Mouse (Mus musculus) liver, embryonic 13.5 days (tissue): ENCODE measurements around the gene Gm11060. TPM values are rescaled to one million over a fixed set of nuclear protein-coding genes. Genes with fewer than 3 reads are reported as not detected.

Source experiments
- ATAC-seq: fragments of 200-750 bp; cut with Nextera tagmentation; 2 replicates; pipeline ENCODE4 v1.8.0; 2017; ENCODE audit warnings: low read depth, mild to moderate bottlenecking, moderate number of reproducible peaks, moderate library complexity
- DNase-seq: peaks from one replicate; pipeline ENCODE4 v3.0.0; 2022
- H3K27ac ChIP-seq: fragments of 300-500 bp; sonication (generic); 2 replicates; pipeline ENCODE4 v1.5.1; 2015; ENCODE audit warnings: moderate library complexity, mild to moderate bottlenecking, inconsistent platforms
- H3K27me3 ChIP-seq: fragments of 300-500 bp; sonication (generic); 2 replicates; pipeline ENCODE4 v1.6.1; 2015; ENCODE audit warnings: mild to moderate bottlenecking, inconsistent platforms
- H3K36me3 ChIP-seq: fragments of 300-500 bp; sonication (generic); 2 replicates; pipeline ENCODE4 v1.6.1; 2015; ENCODE audit warnings: mild to moderate bottlenecking, inconsistent platforms
- H3K4me1 ChIP-seq: fragments of 300-500 bp; sonication (generic); replicated peaks from 2 replicates; pipeline ENCODE4 v1.6.1; 2015; ENCODE audit warnings: inconsistent platforms
- H3K4me2 ChIP-seq: fragments of 300-500 bp; sonication (generic); 2 replicates; pipeline ENCODE4 v1.6.1; 2015; ENCODE audit warnings: inconsistent platforms, mild to moderate bottlenecking, moderate library complexity
- H3K4me3 ChIP-seq: fragments of 300-500 bp; sonication (generic); replicated peaks from 2 replicates; pipeline ENCODE4 v1.5.1; 2015; ENCODE audit warnings: mild to moderate bottlenecking, inconsistent platforms
- H3K9ac ChIP-seq: fragments of 300-500 bp; sonication (generic); 2 replicates; pipeline ENCODE4 v1.6.1; 2015; ENCODE audit warnings: mild to moderate bottlenecking, inconsistent platforms
- H3K9me3 ChIP-seq: fragments of 300-500 bp; sonication (generic); replicated peaks from 2 replicates; pipeline ENCODE4 v1.6.1; 2016; ENCODE audit warnings: inconsistent platforms
- WGBS: fragments of 180-500 bp; shearing (Covaris S2); methylation state at CpG from one replicate; pipeline ENCODE4 v1.1.7; 2015; ENCODE audit not compliant: insufficient replicate concordance; 5-methylcytosine and 5-hydroxymethylcytosine counted together
- polyA plus RNA-seq: library from polyadenylated mRNA; unstranded; fragments of >200 nt; fragmentation: Nextera tagmentation; extraction: Ambion mirVana; gene quantifications from 2 replicates; pipeline ENCODE4 v1.2.1, GENCODE M21; 2015

The Gm11060 gene
- polyA plus RNA-seq, 1 experiment from 2014 or later, result not detected

DNA sequence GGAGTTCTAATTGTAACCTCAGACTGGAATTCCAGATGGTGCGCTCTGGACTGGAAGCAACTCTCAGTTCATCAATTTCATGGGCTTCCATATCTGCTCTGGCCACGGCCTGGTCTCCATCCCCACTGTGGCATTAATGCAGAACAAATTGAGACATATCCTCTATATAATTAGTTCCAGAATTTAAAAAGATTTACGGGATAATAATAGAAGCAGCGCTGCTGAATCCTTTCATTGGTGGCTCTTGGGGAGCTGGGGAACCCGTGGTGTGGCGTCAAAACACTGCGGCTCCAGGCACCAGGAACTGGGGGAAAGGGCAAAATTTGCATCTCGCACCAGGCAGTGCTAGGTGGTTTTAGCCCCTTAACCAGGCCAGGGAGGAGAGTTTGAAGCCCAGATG lies 30.4 kb downstream of the Gm11060 start:
- no peak overlapping the region for H3K9ac ChIP-seq
- DNase-seq, result no peak
- H3K27ac ChIP-seq, result no peak overlapping the region
- H3K27me3 ChIP-seq, result peaks cover 93% of the 10 kb centered on the region
- H3K9me3 ChIP-seq, result no peaks in the 10 kb centered on the region
- ATAC-seq, result no peak
- no peaks in the 10 kb centered on the region for H3K36me3 ChIP-seq
- 5% methylated on average over 8 of the region's 8 CpGs for WGBS
- no peak overlapping the region for H3K4me2 ChIP-seq
- H3K4me1 ChIP-seq, result peaks cover 12% of the 10 kb centered on the region; the same call in 1 of the 2 replicates
- H3K4me3 ChIP-seq, result no peak overlapping the region

DNA sequence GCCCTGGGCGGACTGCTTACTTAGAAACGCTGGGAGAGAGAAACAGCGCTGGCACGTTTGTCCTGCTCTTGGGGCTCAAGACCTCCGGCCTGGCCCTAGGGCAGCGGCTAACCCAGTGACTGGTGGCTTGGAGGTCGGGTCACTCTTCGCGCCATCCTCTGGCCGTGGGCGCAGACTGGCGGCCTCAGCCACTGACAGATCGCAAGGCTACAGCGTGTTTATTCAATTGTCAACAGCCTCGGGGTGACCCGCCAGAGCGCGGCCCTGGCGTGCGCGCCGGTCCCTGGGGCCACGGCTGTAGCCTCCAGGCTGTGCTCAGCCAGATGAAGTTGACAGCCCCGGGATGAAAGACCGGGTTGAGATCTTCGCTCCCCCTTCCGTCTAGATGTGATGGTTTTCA lies 31.1 kb downstream of the Gm11060 start:
- no peak overlapping the region for H3K27ac ChIP-seq
- no peaks in the 10 kb centered on the region for H3K9me3 ChIP-seq
- H3K36me3 ChIP-seq, result no peaks in the 10 kb centered on the region
- H3K4me3 ChIP-seq, result peak overlapping the region; percentile 27; the same call in 1 of the 2 replicates
- no peak overlapping the region for H3K9ac ChIP-seq
- peaks cover 96% of the 10 kb centered on the region for H3K27me3 ChIP-seq
- DNase-seq, result no peak
- peak overlapping the region; percentile 40 for H3K4me2 ChIP-seq
- WGBS, result under 1% methylated on average over 27 of the region's 27 CpGs
- peaks cover 13% of the 10 kb centered on the region; the same call in 1 of the 2 replicates for H3K4me1 ChIP-seq
- ATAC-seq, result no peak

DNA sequence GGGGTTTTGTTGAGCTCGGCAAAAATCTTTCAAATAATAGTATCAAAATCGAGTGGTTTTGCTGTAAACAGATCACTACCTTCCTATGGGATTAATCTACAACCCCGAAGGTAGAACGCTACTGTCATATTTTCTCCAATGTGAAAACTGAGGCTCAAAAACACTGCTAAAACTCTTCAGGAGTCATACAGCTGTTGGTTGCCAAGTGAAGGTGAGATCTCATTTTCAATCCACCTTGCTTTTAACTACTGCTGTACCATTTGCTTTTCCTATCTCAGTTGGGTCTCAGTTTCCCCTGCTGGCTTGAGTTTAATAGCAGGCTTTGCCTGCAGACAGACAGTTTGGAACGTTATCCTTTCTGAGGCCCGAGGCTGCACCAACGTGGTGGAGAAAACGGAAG lies 31.6 kb downstream of the Gm11060 start:
- H3K9ac ChIP-seq, result no peak overlapping the region
- H3K27ac ChIP-seq, result no peak overlapping the region
- no peak overlapping the region for H3K4me3 ChIP-seq
- peak overlapping the region; percentile 40; the same call in 1 of the 2 replicates for H3K4me2 ChIP-seq
- peaks cover 13% of the 10 kb centered on the region; the same call in 1 of the 2 replicates for H3K4me1 ChIP-seq
- no peak for ATAC-seq
- no peak for DNase-seq
- peaks cover 98% of the 10 kb centered on the region for H3K27me3 ChIP-seq
- no peaks in the 10 kb centered on the region for H3K9me3 ChIP-seq
- 3% methylated on average over 8 of the region's 8 CpGs for whole genome bisulfite sequencing
- no peaks in the 10 kb centered on the region for H3K36me3 ChIP-seq

DNA sequence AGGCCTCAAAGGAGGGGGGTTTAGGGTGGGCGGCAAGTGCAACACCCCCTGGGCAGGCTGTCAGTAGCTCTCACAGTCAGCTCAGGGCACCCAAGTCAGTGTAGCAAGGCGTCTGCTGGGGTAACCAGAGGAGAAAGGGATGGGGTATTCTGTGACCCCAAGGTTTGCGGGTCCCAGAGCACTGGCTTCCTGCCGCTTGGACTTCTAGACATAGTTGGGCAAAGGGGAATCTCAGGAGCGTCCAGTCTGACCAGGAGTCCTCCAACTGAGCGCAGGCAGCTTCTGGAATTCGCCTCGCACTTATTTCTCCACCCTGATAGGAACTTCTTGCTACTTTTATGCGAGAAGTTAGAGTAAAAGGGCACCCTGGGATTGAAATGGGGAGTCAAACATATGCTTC lies 32.1 kb downstream of the Gm11060 start:
- Histone ChIP-seq H3K9ac (no peak overlapping the region), H3K9me3 (no peaks in the 10 kb centered on the region), H3K4me3 (no peak overlapping the region), H3K4me1 (peaks cover 13% of the 10 kb centered on the region; the same call in 1 of the 2 replicates), H3K27me3 (peaks cover 98% of the 10 kb centered on the region), H3K36me3 (no peaks in the 10 kb centered on the region), H3K4me2 (no peak overlapping the region), H3K27ac (no peak overlapping the region)
- DNase-seq (no peak), ATAC-seq (no peak)
- WGBS, result 5% methylated on average over 9 of the region's 9 CpGs

DNA sequence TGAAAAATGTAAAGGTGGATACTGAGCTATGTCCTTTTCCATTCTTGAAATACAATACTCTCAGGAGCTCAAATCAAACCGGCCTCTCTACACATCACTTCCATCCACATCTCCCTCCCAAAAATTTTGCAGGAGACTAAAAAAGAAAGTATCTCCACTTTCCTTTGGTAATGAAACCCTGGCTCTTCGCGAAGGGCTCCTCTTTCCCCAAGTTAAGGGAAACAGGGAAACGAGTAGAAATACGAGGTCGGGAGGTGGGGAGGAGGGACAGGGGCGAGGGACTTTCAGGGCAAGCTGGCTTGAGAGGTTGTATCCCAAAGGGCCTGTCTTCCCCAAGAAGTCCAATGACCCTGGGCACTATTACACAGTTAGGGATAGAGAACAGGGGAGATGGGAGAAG lies 32.6 kb downstream of the Gm11060 start:
- H3K4me3 ChIP-seq, result no peak overlapping the region
- no peak overlapping the region for H3K4me2 ChIP-seq
- 4% methylated on average over 7 of the region's 7 CpGs for WGBS

DNA sequence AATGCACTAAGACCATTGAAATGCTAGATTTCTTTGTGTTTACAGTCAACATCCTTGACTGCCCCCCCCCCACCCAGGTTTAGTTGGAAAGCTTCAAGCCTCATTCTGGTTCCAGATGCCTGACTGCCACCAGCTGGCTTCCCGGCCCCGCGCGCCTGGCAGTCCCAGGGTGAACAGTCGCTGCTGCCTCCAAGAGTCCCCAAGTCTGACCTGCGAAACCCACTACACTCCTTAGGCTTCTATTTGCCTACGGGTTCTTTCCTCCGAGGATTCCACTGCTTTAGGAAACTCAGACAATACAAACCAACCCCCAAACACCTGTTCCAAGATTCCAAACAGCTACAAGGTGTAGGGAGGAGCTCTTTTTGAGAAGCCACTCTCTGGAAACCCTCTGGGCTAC lies 33.4 kb downstream of the Gm11060 start:
- Histone ChIP-seq H3K9ac (no peak overlapping the region), H3K4me3 (no peak overlapping the region), H3K27me3 (peaks cover 99% of the 10 kb centered on the region), H3K9me3 (no peaks in the 10 kb centered on the region), H3K4me1 (peaks cover 13% of the 10 kb centered on the region; the same call in 1 of the 2 replicates), H3K4me2 (0 out of 2 replicates have a peak overlapping the region, but pooled peaks have one; percentile 5), H3K27ac (no peak overlapping the region), H3K36me3 (no peaks in the 10 kb centered on the region)
- WGBS, result 4% methylated on average over 8 of the region's 8 CpGs
- DNase-seq, result no peak
- ATAC-seq, result no peak

More for the DNA sequence above, 32.6 kb downstream of the Gm11060 start:
- no peaks in the 10 kb centered on the region for H3K36me3 ChIP-seq
- no peaks in the 10 kb centered on the region for H3K9me3 ChIP-seq
- no peak overlapping the region for H3K27ac ChIP-seq
- peaks cover 99% of the 10 kb centered on the region for H3K27me3 ChIP-seq
- ATAC-seq (no peak), DNase-seq (no peak)
- no peak overlapping the region for H3K9ac ChIP-seq
- H3K4me1 ChIP-seq, result peaks cover 13% of the 10 kb centered on the region; the same call in 1 of the 2 replicates

DNA sequence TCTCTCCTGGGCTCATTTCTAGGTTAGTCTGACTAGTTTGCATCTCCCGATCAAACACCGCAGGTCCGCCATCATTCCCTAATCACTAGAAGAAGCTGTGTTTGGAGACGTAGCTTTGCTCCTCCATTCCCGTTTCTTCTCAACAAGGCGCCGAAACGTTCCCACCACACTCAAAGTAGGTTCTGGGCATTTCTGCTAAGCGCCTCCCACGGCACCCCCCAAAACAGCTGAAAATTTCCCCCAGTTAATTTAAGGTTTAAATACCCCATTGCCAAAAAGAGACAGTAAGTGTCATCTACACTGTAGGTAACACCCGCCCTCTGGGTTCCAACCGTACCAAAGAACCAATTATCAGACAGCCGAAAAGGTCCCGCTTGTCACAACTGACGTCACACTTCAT lies 33.8 kb downstream of the Gm11060 start:
- Histone ChIP-seq H3K4me2 (0 out of 2 replicates have a peak overlapping the region, but pooled peaks have one; percentile 5), H3K27ac (no peak overlapping the region), H3K9me3 (no peaks in the 10 kb centered on the region), H3K4me1 (peaks cover 13% of the 10 kb centered on the region; the same call in 1 of the 2 replicates), H3K9ac (no peak overlapping the region), H3K36me3 (no peaks in the 10 kb centered on the region), H3K27me3 (peaks cover 99% of the 10 kb centered on the region), H3K4me3 (no peak overlapping the region)
- WGBS, result 6% methylated on average over 15 of the region's 15 CpGs
- no peak for ATAC-seq
- no peak for DNase-seq

DNA sequence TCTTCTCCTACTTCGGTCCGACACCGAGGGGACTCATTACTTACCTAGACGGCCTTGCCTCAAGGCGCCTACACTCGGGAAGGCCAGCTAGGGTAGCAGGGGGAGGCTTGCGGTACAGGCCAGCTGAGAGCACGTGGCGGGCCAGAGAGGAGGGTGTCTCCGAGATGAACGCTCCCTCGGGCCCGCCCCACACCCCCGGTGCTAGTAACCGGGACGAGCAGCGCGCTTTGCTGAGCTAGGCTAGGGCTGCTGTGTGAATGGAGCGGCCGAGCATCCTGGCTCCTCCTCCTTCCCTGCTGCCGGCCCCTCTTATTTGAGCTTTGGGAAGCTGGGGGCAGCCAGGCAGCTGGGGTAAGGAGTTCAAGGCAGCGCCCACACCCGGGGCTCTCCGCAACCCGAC lies 34.5 kb downstream of the Gm11060 start, which contains the start of gene Wt1:
Wt1 (plus strand) TSS at position 251 of the 400 bp plus-strand sequence.
- H3K4me1 ChIP-seq, result peaks cover 13% of the 10 kb centered on the region; the same call in 1 of the 2 replicates
- no peaks in the 10 kb centered on the region for H3K36me3 ChIP-seq
- no peak within 1 kb of the TSS for H3K27ac ChIP-seq
- peak within 1 kb of the TSS; percentile 43 for H3K9ac ChIP-seq
- WGBS, result 2% methylated on average over 21 of the region's 25 CpGs
- 0 out of 2 replicates have a peak, but pooled peaks have one; percentile 36 for ATAC-seq
- H3K27me3 ChIP-seq, result peaks cover 99% of the 10 kb centered on the region
- peak within 1 kb of the TSS; percentile 43 for H3K4me3 ChIP-seq
- H3K9me3 ChIP-seq, result no peaks in the 10 kb centered on the region
- no peak for DNase-seq
- peak within 1 kb of the TSS; percentile 46 for H3K4me2 ChIP-seq

DNA sequence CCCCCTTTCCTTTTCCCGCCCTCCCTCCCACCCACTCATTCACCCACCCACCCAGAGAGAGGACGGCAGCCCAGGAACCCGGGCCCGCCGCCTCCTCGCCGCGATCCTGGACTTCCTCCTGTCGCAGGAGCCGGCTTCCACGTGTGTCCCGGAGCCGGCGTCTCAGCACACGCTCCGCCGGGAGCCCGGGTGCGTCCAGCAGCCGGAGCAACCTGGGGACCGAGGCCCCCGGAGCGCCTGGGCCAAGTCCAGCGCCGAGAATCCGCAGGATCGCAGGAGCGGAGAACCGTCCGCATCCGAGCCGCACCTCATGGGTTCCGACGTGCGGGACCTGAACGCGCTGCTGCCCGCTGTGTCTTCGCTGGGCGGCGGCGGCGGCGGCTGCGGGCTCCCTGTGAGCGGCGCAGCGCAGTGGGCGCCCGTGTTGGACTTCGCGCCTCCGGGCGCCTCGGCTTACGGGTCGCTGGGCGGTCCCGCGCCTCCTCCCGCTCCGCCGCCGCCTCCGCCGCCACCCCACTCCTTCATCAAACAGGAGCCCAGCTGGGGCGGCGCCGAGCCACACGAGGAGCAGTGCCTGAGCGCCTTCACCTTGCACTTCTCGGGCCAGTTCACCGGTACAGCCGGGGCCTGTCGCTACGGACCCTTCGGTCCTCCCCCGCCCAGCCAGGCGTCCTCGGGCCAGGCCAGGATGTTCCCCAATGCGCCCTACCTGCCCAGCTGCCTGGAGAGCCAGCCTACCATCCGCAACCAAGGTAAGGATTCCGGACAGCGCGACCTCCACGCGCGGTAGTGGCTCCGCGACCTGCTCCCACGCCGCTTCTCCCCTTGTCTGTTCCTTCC lies 35.1 kb downstream of the Gm11060 start:
- peak overlapping the region; percentile 43 for H3K4me3 ChIP-seq
- H3K36me3 ChIP-seq, result no peaks in the 10 kb centered on the region
- no peak overlapping the region for H3K27ac ChIP-seq
- H3K9me3 ChIP-seq, result no peaks in the 10 kb centered on the region
- peaks cover 99% of the 10 kb centered on the region for H3K27me3 ChIP-seq
- WGBS, result 2% methylated on average over 69 of the region's 92 CpGs
- DNase-seq, result no peak
- H3K4me2 ChIP-seq, result peak overlapping the region; percentile 46
- 0 out of 2 replicates have a peak, but pooled peaks have one; percentile 7 for ATAC-seq
- H3K4me1 ChIP-seq, result peaks cover 13% of the 10 kb centered on the region; the same call in 1 of the 2 replicates
- peak overlapping the region; percentile 43 for H3K9ac ChIP-seq

DNA sequence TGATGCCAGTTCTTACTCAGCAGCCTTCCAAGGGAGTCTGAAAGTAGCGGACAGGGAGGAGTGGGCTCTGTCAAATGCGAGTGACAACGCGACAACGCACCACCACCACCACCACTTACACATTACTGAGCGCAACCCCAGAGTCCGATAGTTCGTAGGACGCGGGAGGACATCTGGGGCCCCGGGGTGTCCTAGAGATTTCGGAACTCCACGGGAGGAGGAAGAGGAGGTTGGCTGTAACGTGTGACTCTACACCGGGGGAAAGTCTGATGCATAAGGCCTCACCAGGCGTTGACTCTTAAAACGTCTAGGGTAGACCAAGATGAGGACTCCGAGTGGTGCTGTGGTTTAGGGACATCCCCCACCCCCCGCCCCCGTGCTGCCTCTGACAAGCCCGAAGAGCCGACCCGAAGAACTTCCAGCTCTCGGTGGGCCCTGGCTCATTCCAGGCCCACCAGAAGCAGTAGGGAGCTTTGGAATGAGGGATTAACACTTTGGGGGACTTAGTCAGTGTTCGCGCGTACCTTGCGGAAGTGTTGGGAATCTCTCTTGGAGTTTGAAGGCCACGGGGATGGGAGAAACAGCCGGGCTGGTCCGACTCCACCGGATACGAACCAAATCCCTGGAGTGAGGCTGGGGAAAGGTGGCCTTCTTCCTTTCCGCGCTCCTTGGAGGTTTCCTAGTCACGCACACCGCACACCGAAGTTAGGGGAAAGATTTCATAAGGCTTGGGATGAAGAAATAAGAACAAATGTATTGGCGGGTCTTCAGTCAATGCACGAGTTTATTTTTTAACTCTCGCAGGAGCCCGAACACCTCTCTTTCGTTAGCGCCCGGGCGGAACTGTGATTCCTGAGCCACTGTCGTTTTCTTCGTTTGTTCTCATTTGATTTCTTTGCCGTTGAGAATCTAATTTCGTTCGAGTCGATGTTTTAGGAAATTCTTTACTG lies 36.0 kb downstream of the Gm11060 start:
- no peak overlapping the region for H3K27ac ChIP-seq
- WGBS, result 3% methylated on average over 52 of the region's 52 CpGs
- DNase-seq, result no peak
- peaks cover 12% of the 10 kb centered on the region; the same call in 1 of the 2 replicates for H3K4me1 ChIP-seq
- peak overlapping the region; percentile 43 for H3K4me3 ChIP-seq
- ATAC-seq, result no peak
- H3K36me3 ChIP-seq, result no peaks in the 10 kb centered on the region
- H3K27me3 ChIP-seq, result peaks cover 100% of the 10 kb centered on the region
- peak overlapping the region; percentile 46 for H3K4me2 ChIP-seq
- peak overlapping the region; percentile 43; the same call in 1 of the 2 replicates for H3K9ac ChIP-seq
- no peaks in the 10 kb centered on the region for H3K9me3 ChIP-seq
